Mouse (Mus musculus) embryonic facial prominence, embryonic 12.5 days (tissue): ENCODE measurements at regions not wholly inside any gene's neighbourhood (a gene's known extent, or its start where the extent isn't known, plus 50 kb on each side); places are given as distances from the start of the nearest gene placed in this dataset.
A peak's percentile ranks its signal among the peaks of the same experiment; 100 is the strongest.

ENCODE experiments used
- ATAC-seq: fragments of 200-750 bp; cut with Nextera tagmentation; 2 replicates; pipeline ENCODE4 v1.8.0; 2017; ENCODE audit not compliant: insufficient number of reproducible peaks, insufficient read depth, low FRiP score, low TSS enrichment
- H3K27ac ChIP-seq: fragments of 300-500 bp; sonication (generic); 2 replicates; pipeline ENCODE4 v1.5.1; 2016; ENCODE audit warnings: mild to moderate bottlenecking
- H3K27me3 ChIP-seq: fragments of 300-500 bp; sonication (generic); 2 replicates; pipeline ENCODE4 v1.6.1; 2016; ENCODE audit warnings: mild to moderate bottlenecking, moderate library complexity
- H3K36me3 ChIP-seq: fragments of 300-500 bp; sonication (generic); 2 replicates; pipeline ENCODE4 v1.6.1; 2016; ENCODE audit warnings: mild to moderate bottlenecking
- H3K4me1 ChIP-seq: fragments of 300-500 bp; sonication (generic); 2 replicates; pipeline ENCODE4 v1.6.1; 2016
- H3K4me2 ChIP-seq: fragments of 300-500 bp; sonication (generic); replicated peaks from 2 replicates; pipeline ENCODE4 v1.6.1; 2016; ENCODE audit warnings: mild to moderate bottlenecking, moderate library complexity
- H3K4me3 ChIP-seq: fragments of 300-500 bp; sonication (generic); 2 replicates; pipeline ENCODE4 v1.5.1; 2016; ENCODE audit warnings: mild to moderate bottlenecking
- H3K9ac ChIP-seq: fragments of 300-500 bp; sonication (generic); 2 replicates; pipeline ENCODE4 v1.6.1; 2016; ENCODE audit warnings: mild to moderate bottlenecking, moderate library complexity
- H3K9me3 ChIP-seq: fragments of 300-500 bp; sonication (generic); 2 replicates; pipeline ENCODE4 v1.6.1; 2016; ENCODE audit warnings: mild to moderate bottlenecking, moderate library complexity
- WGBS: fragments of 180-500 bp; shearing (Covaris S2); methylation state at CpG from one replicate; pipeline ENCODE4 v1.1.7; 2016; 5-methylcytosine and 5-hydroxymethylcytosine counted together

DNA sequence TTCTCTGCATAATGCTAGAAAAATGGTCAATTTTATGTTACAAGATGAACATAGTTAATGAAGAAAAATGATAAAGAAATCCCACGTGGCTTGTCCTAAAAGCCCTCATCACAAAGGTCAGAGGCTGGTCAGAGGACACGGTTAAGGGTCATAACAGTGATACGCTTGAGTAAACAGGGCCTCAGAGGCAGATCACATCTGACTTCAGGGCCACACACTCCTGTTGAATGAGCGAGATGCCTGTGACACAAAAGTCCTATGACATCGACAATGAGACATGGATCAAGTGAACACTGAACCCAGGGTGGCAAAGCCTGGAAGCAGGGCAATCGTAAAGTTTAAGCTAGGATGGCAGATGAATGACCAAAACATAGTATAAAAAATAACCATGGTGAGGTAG, 61.0 kb upstream of the Gm6993 start:
- Histone ChIP-seq H3K4me2 (no peak overlapping the region), H3K9me3 (no peaks in the 10 kb centered on the region), H3K4me3 (no peak overlapping the region), H3K4me1 (peaks cover 8% of the 10 kb centered on the region), H3K27ac (no peak overlapping the region), H3K9ac (no peak overlapping the region), H3K36me3 (no peaks in the 10 kb centered on the region), H3K27me3 (no peaks in the 10 kb centered on the region)
- no peak for ATAC-seq
- WGBS = 28% methylated on average over 6 of the region's 6 CpGs

DNA sequence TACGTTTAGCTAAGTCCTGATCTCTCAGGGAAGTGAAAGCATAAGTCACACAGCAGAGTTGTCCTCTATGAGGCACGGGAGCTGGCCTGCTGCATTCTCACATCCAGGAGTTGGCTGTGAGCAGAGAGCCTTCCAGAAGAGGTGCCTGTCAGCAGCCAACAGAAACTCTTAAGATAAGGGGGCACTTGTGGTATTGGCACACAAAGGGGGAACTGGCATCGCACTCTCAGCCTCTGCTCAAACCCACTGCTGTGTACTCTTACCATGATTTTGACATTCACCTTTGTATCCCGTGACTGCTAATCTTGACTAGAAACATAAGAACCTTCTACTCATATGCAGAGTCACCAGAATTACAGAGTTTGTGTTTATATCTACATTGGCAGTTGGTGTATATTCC, 56.9 kb upstream of the Gm6993 start:
- Histone ChIP-seq H3K4me2 (no peak overlapping the region), H3K4me1 (peaks cover 24% of the 10 kb centered on the region), H3K9ac (no peak overlapping the region), H3K36me3 (no peaks in the 10 kb centered on the region), H3K27me3 (no peaks in the 10 kb centered on the region), H3K4me3 (no peak overlapping the region), H3K27ac (no peak overlapping the region), H3K9me3 (no peaks in the 10 kb centered on the region)
- ATAC-seq = no peak
- WGBS = 77% methylated on average over 4 of the region's 4 CpGs

DNA sequence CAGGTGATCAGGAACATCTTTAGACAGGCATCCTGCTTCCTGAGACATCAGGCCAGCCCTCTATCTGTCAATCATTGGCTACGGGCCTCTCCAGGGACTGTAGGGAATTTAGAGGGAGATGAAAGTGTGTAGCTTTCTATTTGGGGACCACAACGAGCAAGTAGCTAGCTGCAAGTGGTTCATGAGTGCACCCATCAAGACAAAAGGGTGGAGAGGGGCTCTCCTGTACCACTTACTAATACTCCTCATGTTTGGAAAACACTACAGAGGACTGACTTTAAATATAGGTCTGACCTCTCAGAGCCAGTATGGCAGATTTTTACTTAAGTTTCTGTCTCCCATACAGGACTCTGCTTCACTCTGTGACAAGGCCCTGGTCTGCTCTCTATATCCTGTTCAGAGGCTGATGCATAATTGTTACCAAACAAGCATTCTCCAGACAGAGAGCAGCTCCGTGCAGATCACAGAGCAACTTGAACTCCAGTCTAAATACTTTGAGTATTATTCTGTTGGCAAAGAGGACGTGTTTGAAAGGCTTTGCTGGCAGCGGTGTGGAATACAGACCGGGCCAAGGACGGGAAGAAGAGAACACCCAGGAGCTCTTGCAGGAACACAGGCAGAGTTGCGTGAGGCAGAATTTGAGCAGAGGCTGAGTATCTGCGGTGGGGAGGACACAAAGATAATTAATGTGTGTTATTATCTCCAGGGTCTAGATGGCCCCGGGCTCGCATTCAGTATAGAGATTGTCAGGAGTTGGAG, 56.2 kb upstream of the Gm6993 start:
- H3K9ac ChIP-seq = no peak overlapping the region
- no peak overlapping the region for H3K4me3 ChIP-seq
- 35% methylated on average over 11 of the region's 11 CpGs for WGBS
- peaks cover 24% of the 10 kb centered on the region for H3K4me1 ChIP-seq
- no peak for ATAC-seq
- H3K27ac ChIP-seq = peak overlapping the region; percentile 81
- peak overlapping the region; percentile 25; the same call in 1 of the 2 replicates for H3K4me2 ChIP-seq
- H3K27me3 ChIP-seq = no peaks in the 10 kb centered on the region
- no peaks in the 10 kb centered on the region for H3K9me3 ChIP-seq
- H3K36me3 ChIP-seq = no peaks in the 10 kb centered on the region

DNA sequence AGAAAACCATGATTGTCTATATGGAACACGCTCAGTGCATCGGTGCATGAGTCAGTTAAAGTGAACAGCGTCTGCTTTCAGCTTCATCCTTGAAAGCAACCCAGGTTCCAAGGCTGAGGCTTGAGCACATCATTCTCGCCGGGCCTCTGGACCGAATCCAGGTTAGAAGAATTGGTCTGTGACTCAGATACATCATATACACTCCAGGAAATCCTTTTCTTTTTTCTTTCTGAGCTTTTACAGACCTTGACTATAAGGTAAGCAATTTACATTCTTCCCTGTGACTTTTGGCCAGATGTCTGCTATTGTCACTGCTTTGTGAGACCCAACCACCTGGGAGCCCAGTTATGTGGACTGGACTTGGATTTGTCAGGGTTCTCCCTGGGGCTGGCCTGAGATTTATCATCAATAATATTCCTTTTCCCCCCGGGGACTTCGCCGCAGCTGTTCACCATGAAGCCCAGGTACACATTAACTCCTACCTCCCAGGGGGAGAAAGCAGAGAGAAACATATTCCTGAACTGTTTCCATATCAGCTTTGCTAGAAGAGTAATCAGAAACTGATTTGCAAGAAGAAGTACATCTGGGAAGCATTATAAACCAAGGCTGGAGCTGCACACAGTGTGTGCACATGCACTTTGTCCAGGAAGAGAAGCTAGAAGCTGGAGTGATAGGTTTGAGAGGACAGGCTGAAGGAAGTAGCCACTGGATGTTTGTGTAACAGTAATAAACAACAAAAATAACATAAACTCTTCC, 55.2 kb upstream of the Gm6993 start:
- 45% methylated on average over 9 of the region's 9 CpGs for WGBS
- Histone ChIP-seq H3K4me3 (no peak overlapping the region), H3K4me1 (peaks cover 24% of the 10 kb centered on the region), H3K9me3 (no peaks in the 10 kb centered on the region), H3K4me2 (no peak overlapping the region), H3K27ac (peak overlapping the region; percentile 81), H3K27me3 (no peaks in the 10 kb centered on the region), H3K36me3 (no peaks in the 10 kb centered on the region), H3K9ac (no peak overlapping the region)
- peak; percentile 59; the same call in 1 of the 2 replicates for ATAC-seq

DNA sequence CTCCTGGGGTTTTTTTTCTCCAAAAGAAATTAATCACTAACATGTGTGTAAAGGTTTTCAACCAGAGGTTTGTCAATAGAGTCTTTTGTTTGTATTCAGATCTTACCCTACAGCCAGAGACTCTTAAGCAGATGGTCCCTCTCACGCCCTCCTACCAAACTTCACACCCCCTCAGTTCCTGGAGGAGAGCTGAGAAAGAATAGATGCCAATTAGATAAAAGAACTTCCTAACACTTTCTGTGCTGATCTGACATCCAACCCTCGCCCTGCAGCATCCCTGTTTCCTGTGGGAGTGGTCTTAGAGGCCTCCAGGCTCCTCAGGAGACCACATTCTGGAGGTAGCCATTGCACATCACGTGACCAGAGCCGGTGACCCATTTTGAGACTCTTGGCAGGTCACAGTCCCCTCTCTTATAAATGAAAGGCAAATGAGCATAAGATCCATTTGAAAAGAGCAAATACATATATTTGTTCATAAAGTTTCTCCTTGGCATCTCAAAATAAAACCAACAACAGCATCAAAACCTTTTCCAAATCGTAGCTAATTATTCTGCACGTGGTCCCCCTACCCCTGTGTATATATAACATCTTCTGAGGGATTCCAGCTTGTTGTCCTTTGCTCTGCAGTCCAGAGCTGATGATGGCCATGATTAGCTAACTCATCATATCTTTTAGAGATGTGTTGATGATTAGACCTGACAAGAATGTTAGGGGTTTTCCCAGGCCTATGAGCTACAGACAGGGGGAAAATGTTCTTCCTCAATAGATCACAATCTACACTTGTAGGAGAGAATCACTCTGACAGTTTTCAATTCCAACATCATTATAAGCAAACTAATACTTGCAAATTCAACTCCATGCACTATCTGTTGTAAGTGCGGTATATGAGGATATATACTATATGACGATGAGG, 54.4 kb upstream of the Gm6993 start:
- Histone ChIP-seq H3K9me3 (no peaks in the 10 kb centered on the region), H3K4me2 (no peak overlapping the region), H3K4me1 (peaks cover 24% of the 10 kb centered on the region), H3K36me3 (no peaks in the 10 kb centered on the region), H3K27me3 (no peaks in the 10 kb centered on the region), H3K27ac (peak overlapping the region; percentile 81), H3K4me3 (no peak overlapping the region), H3K9ac (no peak overlapping the region)
- 57% methylated on average over 8 of the region's 8 CpGs for WGBS
- no peak for ATAC-seq

DNA sequence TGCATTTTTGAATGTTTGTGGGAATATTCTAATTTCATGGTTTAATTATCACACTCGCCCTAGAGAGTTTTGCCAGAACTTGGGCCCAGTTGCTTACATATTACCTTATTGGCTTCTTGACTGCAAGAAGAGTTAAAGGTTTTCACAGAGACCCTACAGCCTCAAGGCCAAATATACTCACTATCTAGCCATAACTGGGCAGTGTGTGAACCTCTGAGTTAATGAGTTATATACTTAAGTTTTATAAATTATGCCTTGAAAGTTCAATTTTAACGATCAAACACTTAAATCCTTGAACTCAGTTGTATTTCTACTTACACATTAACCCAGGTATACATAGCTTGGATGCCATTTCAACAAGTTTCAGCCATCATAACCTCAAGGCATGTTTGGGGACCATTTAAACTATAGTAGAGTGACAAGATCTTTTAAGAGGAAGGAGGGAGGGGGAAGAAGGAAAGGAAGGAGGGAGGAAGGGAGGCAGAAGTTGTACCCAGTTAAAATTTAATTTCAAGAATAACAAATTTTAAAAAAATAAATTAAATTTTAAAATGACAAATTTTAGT, 52.5 kb upstream of the Gm6993 start:
- ATAC-seq = no peak
- H3K4me1 ChIP-seq = peaks cover 27% of the 10 kb centered on the region
- H3K36me3 ChIP-seq = no peaks in the 10 kb centered on the region
- 88% methylated on average over 2 of the region's 2 CpGs for WGBS
- H3K9ac ChIP-seq = no peak overlapping the region
- no peak overlapping the region for H3K4me3 ChIP-seq
- no peaks in the 10 kb centered on the region for H3K27me3 ChIP-seq
- no peak overlapping the region for H3K4me2 ChIP-seq
- H3K9me3 ChIP-seq = no peaks in the 10 kb centered on the region
- H3K27ac ChIP-seq = no peak overlapping the region

DNA sequence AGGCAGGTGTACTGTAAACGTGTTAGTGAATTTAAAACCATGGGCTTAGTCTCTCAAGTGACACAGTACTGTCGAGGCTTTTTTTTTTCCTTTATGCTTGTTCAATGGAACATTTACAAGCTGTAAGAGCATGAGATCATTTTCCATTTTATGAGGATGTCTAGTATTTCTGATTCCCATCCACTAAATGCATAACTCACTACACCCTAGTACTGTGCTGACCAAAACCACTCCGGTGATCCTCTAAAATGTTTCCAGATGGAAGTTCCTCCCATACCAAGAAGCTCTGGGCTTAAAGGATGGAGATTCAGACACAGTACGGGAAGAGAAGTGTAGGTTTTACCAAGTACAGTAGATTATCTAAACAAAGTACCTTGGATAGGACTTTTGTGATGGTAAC, 50.3 kb upstream of the Gm6993 start:
- H3K4me1 ChIP-seq = peaks cover 12% of the 10 kb centered on the region
- no peak overlapping the region for H3K4me3 ChIP-seq
- no peaks in the 10 kb centered on the region for H3K36me3 ChIP-seq
- H3K27ac ChIP-seq = 0 out of 2 replicates have a peak overlapping the region, but pooled peaks have one; percentile 17
- ATAC-seq = no peak
- WGBS = 51% methylated on average over 4 of the region's 4 CpGs
- no peak overlapping the region for H3K9ac ChIP-seq
- no peaks in the 10 kb centered on the region for H3K27me3 ChIP-seq
- H3K9me3 ChIP-seq = no peaks in the 10 kb centered on the region
- no peak overlapping the region for H3K4me2 ChIP-seq
